Mouse (Mus musculus) embryo, embryonic 10.5 days (tissue): Measurements from ENCODE around the gene Htra1.

ENCODE experiments used
- DNase-seq: peaks from one replicate; pipeline ENCODE4 v3.0.0-alpha.2; 2015; ENCODE audit warnings: low spot score

The Htra1 gene

GRCm38 (mm10) chr7:131011901-131012300 is 76.0 kb downstream of the Htra1 start:
- no peak for DNase-seq

- DNase-seq: no peak
Observed at GRCm38 (mm10) chr7:131019181-131019580, 83.3 kb downstream of the Htra1 start.

GRCm38 (mm10) chr7:131024807-131025206 is 88.9 kb downstream of the Htra1 start:
- DNase-seq: no peak

GRCm38 (mm10) chr7:131027557-131027956 is 91.6 kb downstream of the Htra1 start:
- DNase-seq: no peak

GRCm38 (mm10) chr7:131031755-131032154 is 95.8 kb downstream of the Htra1 start, which contains the start of gene Dmbt1:
Gene Dmbt1 (plus strand): TSS chr7:131032053.
- DNase-seq: no peak
